Mouse (Mus musculus) MEL (cell line): ENCODE measurements at regions not wholly inside any gene's neighbourhood (a gene's known extent, or its start where the extent isn't known, plus 50 kb on each side); places are given as distances from the start of the nearest gene placed in this dataset.

ENCODE experiments used
- CTCF ChIP-seq, 3 experiments: IDR thresholded peaks in 2 of 3; conservative IDR thresholded peaks in 1 of 3; 2 replicates each; pipeline ENCODE4 v1.5.1; 2011 to 2012; ENCODE audit warnings: low read length in 3 of 3, low read depth in 2 of 3, mild to moderate bottlenecking in 2 of 3, improper control_type of control experiment in 1 of 3, inconsistent platforms in 1 of 3, mixed read lengths in 1 of 3, moderate library complexity in 1 of 3; ENCODE audit not compliant: control insufficient read depth in 1 of 3, insufficient read depth in 1 of 3, poor library complexity in 1 of 3, severe bottlenecking in 1 of 3
- MEF2A ChIP-seq: IDR thresholded peaks from 2 replicates; pipeline ENCODE4 v1.6.1; 2014; ENCODE audit warnings: low read depth, mild to moderate bottlenecking, inconsistent platforms, low read length, improper control_type of control experiment; ENCODE audit not compliant: poor library complexity, insufficient replicate concordance, severe bottlenecking; ENCODE audit errors: extremely low read depth
- POLR2A ChIP-seq, 2 experiments: IDR thresholded peaks; 2 replicates each; pipeline ENCODE4 v1.6.1; 2011 to 2012; ENCODE audit warnings: low read length in 2 of 2, mild to moderate bottlenecking in 2 of 2, control low read depth in 1 of 2, improper control_type of control experiment in 1 of 2, low read depth in 1 of 2, moderate library complexity in 1 of 2; ENCODE audit not compliant: control insufficient read depth in 1 of 2, insufficient read depth in 1 of 2, poor library complexity in 1 of 2
- SIN3A ChIP-seq: IDR thresholded peaks from 2 replicates; pipeline ENCODE4 v1.6.1; 2012; ENCODE audit warnings: low read length, improper control_type of control experiment, inconsistent platforms
- USF1 ChIP-seq: IDR thresholded peaks from 2 replicates; pipeline ENCODE4 v1.6.1; 2014; ENCODE audit warnings: low read depth, mild to moderate bottlenecking, inconsistent platforms, low read length, improper control_type of control experiment, moderate library complexity

GRCm38 (mm10) chr8:26622311-26623052 lies 354.6 kb upstream of the Zfp703 start:
- TF ChIP-seq MEF2A (no peak), USF1 (no peak), SIN3A (no peak), POLR2A (IDR thresholded peaks at IDR 0.05; ENCODE audit: control insufficient read depth in 1 of 2, insufficient read depth in 1 of 2, low read depth in 1 of 2, low read length in 2 of 2, poor library complexity in 1 of 2) (no peak), CTCF (IDR thresholded peaks at IDR 0.05 in 2 of 3, conservative IDR thresholded peaks at IDR 0.05 in 1 of 3; ENCODE audit: control insufficient read depth in 1 of 3, insufficient read depth in 1 of 3, low read depth in 2 of 3, low read length in 3 of 3, poor library complexity in 1 of 3, severe bottlenecking in 1 of 3) (no peak)
